Mouse (Mus musculus) urinary bladder, postnatal 14 days (tissue): ENCODE results near the gene Slc35c1.

Experiments used
- DNase-seq: peaks from one replicate; pipeline ENCODE4 v3.0.0; 2021; ENCODE audit warnings: low spot score

Gene Slc35c1

GRCm38 (mm10) chr2:92475711-92476110 lies 15.4 kb upstream of the Slc35c1 start:
- no peak for DNase-seq

DNA sequence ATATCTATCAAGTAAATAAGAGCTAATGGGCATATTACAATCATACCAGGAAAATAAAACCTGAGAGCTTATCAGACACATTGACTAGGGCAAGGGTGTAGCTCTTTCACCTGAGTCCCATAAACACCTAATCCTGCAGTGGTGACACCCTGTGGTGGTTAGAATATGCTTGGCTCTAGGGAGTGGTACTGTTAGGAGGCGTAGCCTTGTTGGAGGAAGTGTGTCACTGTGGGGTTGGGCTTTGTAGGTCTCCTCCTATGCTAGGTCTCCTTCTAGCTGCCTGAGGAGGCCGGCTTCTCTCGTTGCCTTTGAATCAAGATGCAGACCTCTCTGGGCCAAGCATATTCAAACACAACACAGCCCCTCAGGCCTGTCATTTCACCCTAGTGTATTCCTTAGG lies 14.6 kb upstream of the Slc35c1 start:
- DNase-seq: no peak

GRCm38 (mm10) chr2:92471886-92472670 lies 11.7 kb upstream of the Slc35c1 start:
- DNase-seq: no peak

- DNase-seq: no peak
Observed at GRCm38 (mm10) chr2:92464690-92465089, 4.4 kb upstream of the Slc35c1 start.

GRCm38 (mm10) chr2:92461215-92461614 lies 877 bp upstream of the Slc35c1 start:
- no peak for DNase-seq

DNA sequence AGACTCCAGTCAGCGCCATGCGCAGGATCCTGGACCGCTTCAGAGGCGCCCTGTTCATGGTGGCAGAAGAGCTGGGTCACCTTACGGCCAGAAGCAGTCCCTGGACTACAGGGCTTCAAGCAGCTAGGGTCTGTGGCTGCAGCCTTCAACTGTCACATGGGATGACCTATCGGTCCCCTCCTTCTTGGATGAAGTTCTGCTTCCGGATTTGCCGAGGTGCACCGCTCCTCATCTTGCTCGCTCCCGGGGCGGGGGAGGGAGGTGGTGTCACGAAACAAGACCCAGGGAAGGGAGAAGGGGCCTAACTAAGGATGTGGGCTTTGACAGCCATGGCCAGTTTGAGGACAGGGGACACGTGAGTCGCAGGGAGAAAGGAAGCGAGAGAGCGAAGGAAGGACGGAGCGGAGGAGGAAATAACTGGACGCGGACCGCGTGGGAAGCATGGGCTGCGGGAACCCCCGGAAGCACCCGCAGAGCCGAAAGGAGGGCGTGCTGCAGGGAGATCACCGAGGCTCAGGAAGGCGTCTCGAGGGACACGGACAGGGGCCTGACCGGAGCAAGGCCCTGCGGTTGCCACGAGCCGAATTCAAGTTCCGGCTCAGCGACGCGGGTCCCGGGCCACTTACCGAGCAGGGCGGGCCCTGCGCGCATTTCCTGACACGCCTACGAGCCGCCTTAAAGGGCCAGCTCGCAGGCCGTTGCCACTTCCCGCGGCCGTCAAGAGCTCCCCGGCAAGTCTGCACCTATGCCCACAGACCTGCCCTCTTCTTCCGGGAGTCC lies 1.0 kb downstream of the Slc35c1 start:
- DNase-seq: peak; percentile 84

DNA sequence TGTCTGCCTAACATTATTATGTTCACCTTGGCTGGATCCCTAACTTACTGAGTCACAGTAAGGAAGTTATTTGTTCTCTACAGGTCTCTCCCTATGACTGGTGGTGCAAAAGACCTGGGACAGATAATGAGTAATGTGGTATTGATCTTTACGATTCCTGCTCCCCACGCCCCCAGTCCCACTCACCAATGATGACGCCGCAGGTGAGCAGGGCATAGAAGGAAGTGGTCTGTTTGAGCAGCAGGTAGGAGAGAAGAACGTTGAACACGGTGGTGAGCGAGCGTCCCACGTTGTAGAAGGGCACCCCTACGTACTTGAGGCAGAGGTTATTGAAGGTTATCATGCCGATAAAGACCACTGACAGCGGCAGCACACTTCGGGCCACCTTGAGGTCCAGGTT lies 1.9 kb downstream of the Slc35c1 start:
- no peak for DNase-seq

DNA sequence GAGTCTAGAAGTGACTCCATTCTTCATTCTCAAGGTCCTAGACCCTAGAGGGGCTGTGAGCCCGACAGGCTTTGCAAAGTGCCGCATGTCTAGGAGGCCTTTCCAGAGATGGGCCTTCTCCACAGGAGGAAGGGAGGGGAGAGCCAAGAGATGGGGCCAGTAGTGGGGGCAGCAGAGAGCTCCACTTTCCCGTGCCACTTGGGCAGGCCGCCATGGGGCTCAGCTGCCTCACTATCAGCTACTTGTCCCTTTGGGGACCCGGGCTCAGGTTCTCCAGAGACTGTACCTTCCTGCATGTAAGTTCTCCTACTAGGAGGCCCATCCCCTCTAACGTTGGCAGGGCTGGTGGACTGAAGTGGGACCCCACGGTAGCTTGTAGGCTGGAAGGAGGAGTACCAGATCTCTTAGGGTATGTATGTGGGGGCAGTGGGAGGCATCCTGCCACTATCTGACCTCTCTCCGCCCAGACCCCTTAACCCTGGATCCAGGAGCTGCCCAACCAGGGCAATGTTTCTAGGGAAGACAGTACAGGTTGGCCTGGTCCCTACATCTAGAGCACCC lies 3.3 kb downstream of the Slc35c1 start:
- no peak for DNase-seq

GRCm38 (mm10) chr2:92455704-92456103 lies 4.6 kb downstream of the Slc35c1 start:
- no peak for DNase-seq

DNA sequence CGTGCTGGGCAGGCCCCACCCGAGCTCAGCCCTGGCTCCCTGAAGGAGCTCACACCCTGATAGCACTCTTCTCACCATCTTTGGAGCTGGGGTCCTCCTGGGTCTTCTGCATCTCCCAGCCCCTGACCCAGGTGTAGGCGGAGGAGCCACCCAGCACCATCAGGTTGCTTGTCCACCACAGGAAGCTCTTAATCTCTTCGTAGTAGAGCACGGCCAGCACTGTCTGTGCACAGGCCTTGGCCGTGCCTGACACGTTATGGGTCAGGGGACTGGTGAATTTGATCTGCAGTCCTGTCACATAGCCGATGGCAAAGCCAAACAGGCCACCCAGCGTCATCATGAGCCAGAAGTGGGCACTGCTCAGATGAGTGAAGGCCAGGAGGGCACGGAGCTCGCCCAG lies 6.2 kb downstream of the Slc35c1 start:
- no peak for DNase-seq

- DNase-seq: no peak
Observed at GRCm38 (mm10) chr2:92451126-92451525, 9.2 kb downstream of the Slc35c1 start.

DNA sequence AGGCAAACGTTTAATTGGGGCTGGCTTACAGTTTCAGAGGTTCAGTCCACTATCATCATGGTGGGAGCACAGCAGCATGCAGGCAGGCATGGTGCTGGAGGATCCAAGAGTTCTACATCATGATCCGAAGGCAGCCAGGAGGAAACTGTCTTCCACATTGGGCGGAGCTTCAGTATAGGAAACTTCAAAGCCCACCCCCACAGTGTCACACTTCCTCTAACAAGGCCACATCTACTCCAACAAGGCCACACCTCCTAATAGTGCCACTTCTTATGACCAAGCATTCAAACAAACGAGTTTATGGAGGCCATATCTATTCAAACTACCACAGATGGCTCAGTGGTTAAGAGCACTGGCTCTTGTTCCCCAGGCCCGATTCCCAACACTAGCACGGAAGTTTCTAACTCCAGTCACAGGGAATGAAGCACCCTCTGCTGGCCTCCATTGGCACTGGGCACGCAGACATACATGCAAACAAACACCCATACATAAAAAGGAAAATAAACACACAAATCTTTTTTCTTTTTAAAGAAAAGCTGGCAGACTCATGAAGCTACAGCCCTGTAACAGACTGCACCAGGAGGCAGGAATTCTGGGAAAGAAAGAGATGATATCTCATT lies 13.1 kb downstream of the Slc35c1 start:
- DNase-seq: no peak

- no peak for DNase-seq
Observed at GRCm38 (mm10) chr2:92446656-92447055, 13.7 kb downstream of the Slc35c1 start.

DNA sequence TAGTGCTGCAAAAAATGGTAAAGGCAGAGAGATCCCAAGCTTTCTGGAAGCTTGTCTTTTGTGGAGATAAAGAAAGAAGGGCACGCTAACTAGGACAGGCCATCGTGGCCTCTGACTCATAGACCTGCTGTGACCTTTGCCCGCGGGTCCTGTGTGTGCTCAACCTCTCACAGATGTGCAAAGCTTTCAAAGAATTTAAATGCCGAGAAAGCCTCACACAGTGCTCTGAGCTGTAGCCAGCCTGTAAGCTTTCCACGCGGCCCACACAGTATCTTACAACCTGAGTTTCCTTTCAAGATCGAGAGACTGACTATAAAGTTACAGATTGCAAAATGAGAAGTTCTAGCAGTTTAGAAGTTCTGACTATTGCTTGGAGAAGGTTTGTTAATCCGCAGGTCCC lies 14.4 kb downstream of the Slc35c1 start:
- no peak for DNase-seq

DNA sequence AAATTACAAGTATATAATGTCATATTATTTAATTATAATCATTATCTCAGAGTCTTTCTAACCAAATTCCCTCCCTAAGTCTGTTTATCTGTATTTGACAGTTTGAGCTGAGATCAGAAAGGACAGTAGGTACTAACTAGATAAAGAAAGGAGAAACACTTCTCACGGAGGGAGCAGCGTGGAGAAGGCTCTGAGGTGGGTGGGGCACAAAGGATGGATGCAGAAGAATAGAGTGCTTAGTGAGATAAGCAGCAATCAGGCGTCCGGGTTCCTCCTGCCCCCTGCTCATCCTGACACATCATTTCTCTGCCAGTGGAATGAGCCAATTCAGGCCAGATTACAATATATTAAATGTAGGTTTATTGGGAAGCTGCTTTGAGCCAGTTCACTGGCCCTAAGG lies 16.0 kb downstream of the Slc35c1 start:
- DNase-seq: no peak

DNA sequence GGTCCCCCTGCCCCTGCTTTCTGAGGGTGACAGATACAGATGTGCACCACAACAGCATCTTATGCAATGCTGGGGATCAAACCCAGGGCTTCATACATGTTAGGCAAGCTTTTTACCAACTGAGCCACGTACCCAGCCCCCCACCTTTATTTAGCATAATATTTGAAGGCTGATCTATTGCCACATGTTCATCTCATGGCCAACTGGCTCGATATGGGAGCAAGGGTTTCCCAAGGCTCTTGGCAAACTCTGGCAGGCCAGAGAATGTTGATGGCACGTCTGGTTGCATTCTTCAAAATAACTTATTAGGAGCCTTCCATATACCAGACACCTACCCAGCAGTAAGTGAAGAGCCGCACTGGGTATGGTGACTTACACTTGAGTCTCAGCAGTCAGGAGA lies 17.0 kb downstream of the Slc35c1 start:
- no peak for DNase-seq

GRCm38 (mm10) chr2:92442419-92443001 lies 17.8 kb downstream of the Slc35c1 start:
- no peak for DNase-seq

GRCm38 (mm10) chr2:92440432-92440831 lies 19.9 kb downstream of the Slc35c1 start:
- DNase-seq: no peak

DNA sequence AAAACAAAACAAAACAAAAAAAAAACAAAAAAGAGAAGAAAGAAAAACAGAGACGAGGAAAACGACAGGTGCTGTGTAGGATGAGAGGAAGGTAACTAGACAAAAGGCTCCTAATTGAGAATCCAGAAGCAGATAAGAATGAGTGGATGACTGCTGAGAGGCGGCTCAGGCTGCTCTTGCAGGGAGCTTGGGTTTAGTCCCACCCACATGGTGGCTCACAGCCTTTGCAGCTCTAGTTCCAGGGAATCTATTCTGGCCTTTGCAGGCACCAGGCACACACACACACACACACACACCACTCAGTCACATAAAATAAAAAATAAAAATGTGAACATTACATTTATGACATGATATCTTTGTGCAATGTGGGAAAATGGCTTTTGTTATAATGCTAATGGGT lies 21.8 kb downstream of the Slc35c1 start:
- no peak for DNase-seq

GRCm38 (mm10) chr2:92437875-92438274 lies 22.5 kb downstream of the Slc35c1 start:
- peak; percentile 83 for DNase-seq

GRCm38 (mm10) chr2:92437366-92437765 lies 23.0 kb downstream of the Slc35c1 start:
- no peak for DNase-seq

DNA sequence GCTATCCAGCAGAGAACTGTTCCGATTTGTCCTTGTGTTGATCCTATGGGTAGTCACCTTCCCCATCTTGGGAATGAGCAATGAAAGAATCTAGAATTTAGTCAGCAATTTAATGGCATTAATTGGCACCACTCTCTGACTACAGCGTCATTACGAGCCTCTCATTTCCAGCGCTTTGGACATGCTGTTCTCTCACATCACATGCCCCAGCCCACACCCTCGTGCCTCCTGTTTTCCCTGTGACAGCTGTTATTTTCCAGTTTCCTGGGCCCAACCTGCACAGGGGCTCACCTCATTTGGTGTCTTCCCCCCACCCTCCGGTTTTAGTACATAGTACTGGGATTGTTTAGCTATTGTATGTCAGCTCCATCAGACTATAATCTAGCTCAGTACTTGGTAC lies 25.3 kb downstream of the Slc35c1 start:
- no peak for DNase-seq
